Mouse (Mus musculus) olfactory bulb, adult 2 months (tissue): ENCODE measurements around the gene Rnf152.

Experiments
- CTCF ChIP-seq: fragments of 200-500 bp; IDR thresholded peaks from 2 replicates; pipeline ENCODE4 v1.5.1; 2012; ENCODE audit warnings: low read depth, mild to moderate bottlenecking, low read length, moderate library complexity; ENCODE audit not compliant: insufficient read depth
- POLR2A ChIP-seq: fragments of 200-500 bp; IDR thresholded peaks from 2 replicates; pipeline ENCODE4 v1.6.1; 2012; ENCODE audit warnings: mild to moderate bottlenecking, low read depth, low read length, moderate library complexity; ENCODE audit not compliant: insufficient read depth

- no peak for TF ChIP-seq POLR2A
- no peak for TF ChIP-seq CTCF
Observed at GRCm38 (mm10) chr1:105332087-105332731, 24.3 kb downstream of the Rnf152 start.
